Mouse (Mus musculus): ENCODE results near the gene Rpl23.

GRCm38 (mm10) chr11:97798083-97798435 lies 15.8 kb upstream of the Rpl23 start:
- TF ChIP-seq CTCF (IDR thresholded peaks at IDR 0.05; ENCODE audit: control insufficient read depth, insufficient read depth, insufficient read length) (no peak), MYOD1 (IDR thresholded peaks at IDR 0.05; ENCODE audit: control insufficient read depth, insufficient read length, low read depth) (no peak), USF1 (IDR thresholded peaks at IDR 0.05; ENCODE audit: low read depth) (no peak)

All from C2C12 (cell line).